Mouse (Mus musculus) midbrain, postnatal 0 days (tissue): ENCODE data around the gene Nub1. TPM values are rescaled to one million over a fixed set of nuclear protein-coding genes. Genes with fewer than 3 reads are reported as not detected.

Experiments used
- ATAC-seq: fragments of 200-750 bp; cut with Nextera tagmentation; 2 replicates; pipeline ENCODE4 v1.8.0; 2017; ENCODE audit warnings: moderate number of reproducible peaks, mild to moderate bottlenecking, moderate TSS enrichment, moderate library complexity; ENCODE audit not compliant: low FRiP score
- DNase-seq: peaks from one replicate; pipeline ENCODE4 v3.0.0-alpha.2; 2015; ENCODE audit warnings: low spot score
- H3K27ac ChIP-seq: fragments of 300-500 bp; sonication (generic); 2 replicates; pipeline ENCODE4 v1.5.1; 2014; ENCODE audit warnings: low read depth, mild to moderate bottlenecking, low read length, mixed read lengths
- H3K27me3 ChIP-seq: fragments of 300-500 bp; sonication (generic); 2 replicates; pipeline ENCODE4 v1.6.1; 2014; ENCODE audit warnings: low read length, control low read depth, mixed read lengths; ENCODE audit not compliant: insufficient read depth
- H3K36me3 ChIP-seq: fragments of 300-500 bp; sonication (generic); 2 replicates; pipeline ENCODE4 v1.6.1; 2014; ENCODE audit warnings: low read length, control low read depth, mixed read lengths; ENCODE audit not compliant: insufficient read depth
- H3K4me1 ChIP-seq: fragments of 300-500 bp; sonication (generic); 2 replicates; pipeline ENCODE4 v1.6.1; 2014; ENCODE audit warnings: mild to moderate bottlenecking, control low read depth, antibody characterized with exemption, low read length, mixed read lengths; ENCODE audit not compliant: insufficient read depth
- H3K4me2 ChIP-seq: fragments of 300-500 bp; sonication (generic); 2 replicates; pipeline ENCODE4 v1.6.1; 2014; ENCODE audit warnings: low read depth, mild to moderate bottlenecking, low read length, mixed read lengths; ENCODE audit not compliant: poor library complexity, severe bottlenecking
- H3K4me3 ChIP-seq: fragments of 300-500 bp; sonication (generic); 2 replicates; pipeline ENCODE4 v1.5.1; 2014; ENCODE audit warnings: low read depth, mild to moderate bottlenecking, low read length, moderate library complexity
- H3K9ac ChIP-seq: fragments of 300-500 bp; sonication (generic); replicated peaks from 2 replicates; pipeline ENCODE4 v1.6.1; 2014; ENCODE audit warnings: mild to moderate bottlenecking, low read length, moderate library complexity, mixed read lengths; ENCODE audit not compliant: poor library complexity, severe bottlenecking
- H3K9me3 ChIP-seq: fragments of 300-500 bp; sonication (generic); 2 replicates; pipeline ENCODE4 v1.6.1; 2016; ENCODE audit warnings: low read length, control low read depth
- CTCF ChIP-seq: IDR thresholded peaks from 2 replicates; pipeline ENCODE4 v1.5.1; 2016; ENCODE audit warnings: antibody characterized with exemption, mild to moderate bottlenecking
- WGBS: fragments of 180-500 bp; shearing (Covaris S2); extraction: QIAGEN DNeasy Blood & Tissue Kit; methylation state at CpG from one replicate; pipeline ENCODE4 v1.1.7; 2014; 5-methylcytosine and 5-hydroxymethylcytosine counted together
- polyA plus RNA-seq: library from polyadenylated mRNA; unstranded; fragments of >200 nt; fragmentation: Nextera tagmentation; extraction: Ambion mirVana; gene quantifications from 2 replicates; pipeline ENCODE4 v1.2.1, GENCODE M21; 2015
- total RNA-seq: library from RNA; depleted of rRNA; stranded (reverse); fragments of >200 nt; gene quantifications from 2 replicates; pipeline ENCODE4 v1.2.3, GENCODE M21; 2014

Gene Nub1
- total and polyA plus RNA-seq, 2 experiments from 2014 or later, result 44.9 to 45.1 TPM

- no peaks in the 10 kb centered on the region for H3K9me3 ChIP-seq
- no peaks in the 10 kb centered on the region for H3K4me1 ChIP-seq
- 42% methylated on average over 5 of the region's 5 CpGs for WGBS
- peak overlapping the region; percentile 27; the same call in 1 of the 2 replicates for H3K27ac ChIP-seq
- peaks cover 8% of the 10 kb centered on the region for H3K27me3 ChIP-seq
- no peak overlapping the region for H3K4me2 ChIP-seq
- no peak overlapping the region for H3K9ac ChIP-seq
- ATAC-seq, result no peak
- no peak for DNase-seq
- TF ChIP-seq CTCF, result no peak
- H3K4me3 ChIP-seq, result no peak overlapping the region
- no peaks in the 10 kb centered on the region for H3K36me3 ChIP-seq
Observed at GRCm38 (mm10) chr5:24724805-24725204, 39.5 kb downstream of the Nub1 start.

DNA sequence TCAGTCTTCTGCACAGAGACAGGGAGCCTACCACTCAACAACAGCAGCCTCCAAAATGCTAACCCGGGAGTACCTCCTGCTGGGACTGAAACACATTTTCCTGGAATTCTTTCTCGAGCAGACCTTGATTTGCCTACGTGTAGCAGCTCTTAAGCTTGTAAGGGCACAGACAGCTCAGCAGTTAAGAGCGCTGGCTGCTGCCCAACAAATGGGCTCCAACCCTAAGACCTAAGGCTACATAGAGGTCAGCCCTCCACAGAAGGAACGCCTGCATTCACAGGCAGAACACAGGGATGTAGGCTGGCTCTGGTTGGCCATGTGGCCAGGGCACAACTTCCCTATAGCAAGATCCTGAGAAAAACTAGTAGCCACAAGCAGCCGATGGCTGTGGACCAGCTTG lies 40.6 kb downstream of the Nub1 start:
- 64% methylated on average over 6 of the region's 6 CpGs for WGBS
- Histone ChIP-seq H3K4me3 (no peak overlapping the region), H3K4me2 (no peak overlapping the region), H3K9me3 (no peaks in the 10 kb centered on the region), H3K27ac (no peak overlapping the region), H3K27me3 (peaks cover 18% of the 10 kb centered on the region), H3K4me1 (0 out of 2 replicates have a peak, but pooled peaks cover 7% of the 10 kb centered on the region), H3K9ac (no peak overlapping the region), H3K36me3 (no peaks in the 10 kb centered on the region)
- DNase-seq (no peak), ATAC-seq (no peak)
- TF ChIP-seq CTCF, result no peak

DNA sequence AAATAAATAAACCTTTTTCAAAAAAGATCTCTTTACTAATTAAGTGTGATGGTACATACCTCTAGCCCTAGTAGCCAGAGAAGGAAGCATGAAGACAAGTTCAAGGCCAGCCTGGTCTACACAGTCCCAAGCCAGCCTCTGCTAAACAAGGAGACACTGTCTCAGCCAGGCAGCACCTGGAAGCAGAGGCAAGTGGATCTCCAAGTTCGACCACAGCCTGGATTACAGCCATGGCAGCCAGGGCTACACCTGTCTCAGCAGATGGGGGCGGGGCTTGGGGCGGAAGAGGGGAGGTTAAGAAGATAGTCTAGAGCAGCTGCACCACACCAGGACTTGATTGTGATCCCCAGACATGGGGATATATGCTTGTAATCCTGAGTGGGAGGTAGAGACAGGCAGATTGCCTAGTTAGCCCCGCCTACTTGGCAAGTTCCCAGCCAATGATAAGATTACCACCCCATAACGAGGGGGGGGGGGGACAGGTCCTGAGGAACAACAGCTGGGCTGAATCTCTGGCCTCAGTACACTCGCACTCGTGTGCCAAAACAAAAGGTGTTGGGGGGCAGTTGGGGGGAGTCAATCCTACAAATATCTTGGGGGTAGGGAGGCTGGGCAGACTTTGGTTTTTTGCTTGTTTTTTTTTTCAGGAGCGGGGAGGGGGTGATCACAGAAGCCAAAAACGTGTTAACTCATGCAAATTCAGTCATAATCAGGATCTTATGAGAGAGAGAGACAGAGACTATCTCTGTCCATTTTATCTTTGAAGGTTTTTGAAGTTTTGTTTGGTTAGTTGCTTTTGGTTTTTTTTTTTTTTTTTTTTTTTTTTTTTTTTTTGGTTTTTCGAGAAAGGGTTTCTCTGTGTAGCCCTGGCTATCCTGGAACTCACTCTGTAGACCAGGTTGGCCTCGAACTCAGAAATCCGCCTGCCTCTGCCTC lies 41.8 kb downstream of the Nub1 start:
- no peak for ATAC-seq
- 73% methylated on average over 12 of the region's 12 CpGs for WGBS
- TF ChIP-seq CTCF, result no peak

DNA sequence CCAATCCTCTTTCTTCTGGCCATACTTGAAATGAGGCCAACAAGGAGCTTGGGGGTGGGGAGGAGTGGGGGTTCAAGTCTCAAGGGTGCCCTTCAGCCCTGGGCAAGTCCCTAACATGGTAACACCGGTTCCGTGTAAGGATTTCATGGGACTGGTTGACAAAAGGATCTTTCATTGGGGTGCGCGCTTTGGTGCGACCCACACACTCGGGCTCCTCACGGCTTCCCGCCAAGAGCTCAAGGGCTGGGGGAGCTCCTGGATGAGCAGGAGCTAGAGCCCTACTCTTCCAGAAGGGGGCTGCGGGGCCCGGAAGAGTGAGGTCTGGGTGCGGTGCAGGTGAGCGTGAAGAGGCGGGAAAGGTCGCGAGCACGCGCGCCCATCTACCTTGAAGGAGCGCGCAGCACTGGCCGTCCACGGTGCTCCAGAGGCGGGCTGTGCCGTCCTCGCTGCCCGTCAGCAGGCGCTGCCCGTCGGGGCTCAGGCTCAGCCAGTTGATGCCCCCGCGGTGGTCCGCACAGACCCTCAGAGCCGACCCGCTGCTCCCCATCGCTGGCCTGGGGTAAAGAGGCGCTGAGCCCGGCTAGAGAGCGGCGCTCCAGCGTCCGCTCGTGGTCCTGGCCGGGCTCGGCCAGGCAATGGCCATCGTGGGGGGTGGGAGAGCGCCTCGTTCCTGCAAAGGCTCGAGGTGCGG lies 44.6 kb downstream of the Nub1 start:
- no peaks in the 10 kb centered on the region for H3K36me3 ChIP-seq
- ATAC-seq (no peak), DNase-seq (no peak)
- TF ChIP-seq CTCF, result no peak
- peak overlapping the region; percentile 45 for H3K4me3 ChIP-seq
- no peaks in the 10 kb centered on the region for H3K9me3 ChIP-seq
- H3K27me3 ChIP-seq, result peaks cover 18% of the 10 kb centered on the region
- 0 out of 2 replicates have a peak, but pooled peaks cover 7% of the 10 kb centered on the region for H3K4me1 ChIP-seq
- 2% methylated on average over 44 of the region's 49 CpGs for WGBS
- H3K9ac ChIP-seq, result peak overlapping the region; percentile 46
- no peak overlapping the region for H3K27ac ChIP-seq
- peak overlapping the region; percentile 65 for H3K4me2 ChIP-seq

More for the DNA sequence above, 41.8 kb downstream of the Nub1 start:
- no peak overlapping the region for H3K4me2 ChIP-seq
- H3K9me3 ChIP-seq, result no peaks in the 10 kb centered on the region
- peaks cover 18% of the 10 kb centered on the region for H3K27me3 ChIP-seq
- no peaks in the 10 kb centered on the region for H3K36me3 ChIP-seq
- no peak overlapping the region for H3K4me3 ChIP-seq
- H3K27ac ChIP-seq, result no peak overlapping the region
- no peak for DNase-seq
- H3K9ac ChIP-seq, result no peak overlapping the region
- 0 out of 2 replicates have a peak, but pooled peaks cover 7% of the 10 kb centered on the region for H3K4me1 ChIP-seq

DNA sequence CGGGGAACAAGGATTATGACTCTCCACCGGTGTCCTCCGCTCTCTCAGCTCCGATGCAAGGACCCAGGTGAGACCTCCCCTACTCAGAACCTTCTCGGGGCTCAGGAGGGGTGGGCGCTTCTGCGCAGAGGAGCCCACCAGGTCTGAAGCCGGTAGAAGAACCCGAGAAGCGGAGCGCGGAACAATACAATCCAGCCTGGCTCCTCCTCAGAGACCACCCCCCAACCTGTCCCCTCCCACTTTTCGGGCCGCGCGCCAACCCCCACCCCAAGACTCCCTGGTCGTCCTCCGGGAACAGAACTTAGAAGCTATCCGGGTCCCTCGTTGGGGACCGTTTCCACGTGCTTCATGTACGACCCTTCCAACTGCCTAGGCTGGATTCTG lies 45.1 kb downstream of the Nub1 start, which contains the start of gene Wdr86:
TSS of gene Wdr86 (minus strand) at position 240 of the 384 bp plus-strand sequence.
- H3K4me1 ChIP-seq, result 0 out of 2 replicates have a peak, but pooled peaks cover 7% of the 10 kb centered on the region
- peak within 1 kb of the TSS; percentile 65 for H3K4me2 ChIP-seq
- ATAC-seq (peak; percentile 55; the same call in 1 of the 2 replicates), DNase-seq (no peak)
- H3K9me3 ChIP-seq, result no peaks in the 10 kb centered on the region
- no peaks in the 10 kb centered on the region for H3K36me3 ChIP-seq
- peaks cover 18% of the 10 kb centered on the region for H3K27me3 ChIP-seq
- peak within 1 kb of the TSS; percentile 45 for H3K4me3 ChIP-seq
- H3K9ac ChIP-seq, result peak within 1 kb of the TSS; percentile 46
- WGBS, result under 1% methylated on average over 23 of the region's 23 CpGs
- TF ChIP-seq CTCF, result no peak
- H3K27ac ChIP-seq, result no peak within 1 kb of the TSS
